Mouse (Mus musculus): ENCODE results near the gene Tbc1d2. TPM values are rescaled to one million over a fixed set of nuclear protein-coding genes. Genes with fewer than 3 reads are reported as not detected.
A peak's percentile ranks its signal among the peaks of the same experiment; 100 is the strongest.

Gene Tbc1d2
- polyA plus RNA-seq, 1 experiment: 3.3 TPM

DNA sequence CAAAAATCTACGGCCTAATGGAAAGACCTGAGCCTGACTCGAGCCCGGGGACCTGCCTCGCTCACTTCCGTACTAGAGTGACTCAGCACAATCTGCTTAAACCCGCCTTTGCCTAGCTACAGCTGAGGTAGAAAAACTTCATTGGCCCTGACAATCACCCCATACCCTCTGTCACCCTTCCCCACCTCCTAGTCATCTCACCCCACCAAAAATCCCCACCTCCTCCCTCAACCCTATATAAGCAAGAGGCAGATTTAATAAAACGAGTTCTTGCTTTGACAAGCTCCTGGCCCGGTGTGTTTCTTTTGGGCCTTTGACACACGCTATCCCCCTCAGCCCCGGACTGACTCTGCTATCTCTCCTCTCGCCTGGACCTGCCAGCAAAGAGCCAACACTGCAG, 18.6 kb upstream of the Tbc1d2 start:
- H3K4me3 ChIP-seq (ENCODE audit: insufficient read depth, low read length): no peak overlapping the region
- TF ChIP-seq POLR2A (IDR thresholded peaks at IDR 0.05; ENCODE audit: borderline replicate concordance, low read depth, low read length) (no peak), CTCF (IDR thresholded peaks at IDR 0.05; ENCODE audit: low read depth, low read length) (no peak)
- no peak overlapping the region for H3K27ac ChIP-seq (ENCODE audit: insufficient read depth, low read depth, low read length)
- H3K4me1 ChIP-seq (ENCODE audit: control insufficient read depth, insufficient read depth, low read length): peaks cover 7% of the 10 kb centered on the region

GRCm38 (mm10) chr4:46666420-46666819, 16.4 kb upstream of the Tbc1d2 start:
- Histone ChIP-seq H3K4me3 (ENCODE audit: insufficient read depth, low read length) (no peak overlapping the region), H3K4me1 (ENCODE audit: control insufficient read depth, insufficient read depth, low read length) (peaks cover 7% of the 10 kb centered on the region), H3K27ac (ENCODE audit: insufficient read depth, low read depth, low read length) (no peak overlapping the region)
- no peak for TF ChIP-seq CTCF (IDR thresholded peaks at IDR 0.05; ENCODE audit: low read depth, low read length)

GRCm38 (mm10) chr4:46665371-46665774, 15.4 kb upstream of the Tbc1d2 start:
- Histone ChIP-seq H3K4me3 (ENCODE audit: insufficient read depth, low read length) (no peak overlapping the region), H3K4me1 (ENCODE audit: control insufficient read depth, insufficient read depth, low read length) (peaks cover 2% of the 10 kb centered on the region)
- TF ChIP-seq CTCF (IDR thresholded peaks at IDR 0.05; ENCODE audit: low read depth, low read length) (peak; percentile 26; the same call in 1 of the 2 replicates), POLR2A (IDR thresholded peaks at IDR 0.05; ENCODE audit: borderline replicate concordance, low read depth, low read length) (no peak)

DNA sequence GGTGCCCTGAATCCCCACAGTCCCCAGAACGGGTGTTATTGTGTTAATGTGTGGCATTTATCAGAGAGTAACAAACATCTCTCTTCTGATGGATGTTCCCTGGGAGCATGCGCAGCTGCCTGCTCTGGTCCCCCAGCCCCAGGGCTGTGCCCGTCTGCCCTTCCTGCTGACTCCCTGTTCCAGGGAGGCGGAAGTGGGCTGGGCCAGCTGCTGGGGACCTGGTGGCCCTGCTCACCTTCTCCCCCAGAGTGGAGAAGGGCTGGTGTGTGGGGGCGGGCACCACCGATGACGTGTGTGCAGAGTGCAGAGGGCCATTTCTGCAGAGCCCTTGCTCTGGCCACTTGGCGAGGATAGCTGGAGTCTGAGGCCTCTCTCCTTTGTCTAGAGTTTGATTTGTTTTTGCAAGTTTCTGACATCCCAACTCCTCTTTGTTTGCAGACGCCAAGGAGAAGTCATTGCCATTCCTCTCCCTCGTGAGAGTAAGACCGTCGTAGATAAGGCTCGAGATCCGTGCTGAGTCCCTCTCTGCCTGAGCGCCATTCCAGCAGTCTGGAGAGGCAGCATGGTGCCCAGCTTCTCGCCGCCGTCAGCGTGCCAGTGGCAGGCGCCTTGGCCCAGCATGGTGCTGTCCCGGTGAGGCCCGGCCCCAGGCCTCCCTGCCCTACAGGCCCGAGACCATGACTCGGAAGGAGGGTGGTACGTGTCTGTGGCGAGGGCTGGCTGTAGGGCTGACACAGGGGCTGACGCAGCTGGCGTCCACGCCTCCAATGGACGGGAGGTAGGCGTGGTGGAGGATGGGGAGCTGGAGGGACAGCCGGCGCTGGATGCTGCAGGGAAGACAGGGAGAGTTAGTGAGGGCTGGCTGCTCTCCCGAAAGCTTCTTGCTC, 14.4 kb upstream of the Tbc1d2 start:
- no peak overlapping the region for H3K27ac ChIP-seq (ENCODE audit: insufficient read depth, low read depth, low read length)
- no peak overlapping the region for H3K4me3 ChIP-seq (ENCODE audit: insufficient read depth, low read length)
- no peak for TF ChIP-seq CTCF (IDR thresholded peaks at IDR 0.05; ENCODE audit: low read depth, low read length)
- TF ChIP-seq POLR2A (IDR thresholded peaks at IDR 0.05; ENCODE audit: borderline replicate concordance, low read depth, low read length): no peak
- no peaks in the 10 kb centered on the region for H3K4me1 ChIP-seq (ENCODE audit: control insufficient read depth, insufficient read depth, low read length)

More at GRCm38 (mm10) chr4:46665371-46665774, 15.4 kb upstream of the Tbc1d2 start:
- H3K27ac ChIP-seq (ENCODE audit: insufficient read depth, low read depth, low read length): no peak overlapping the region

GRCm38 (mm10) chr4:46661433-46661832, 11.4 kb upstream of the Tbc1d2 start:
- TF ChIP-seq POLR2A (IDR thresholded peaks at IDR 0.05; ENCODE audit: borderline replicate concordance, low read depth, low read length) (no peak), CTCF (IDR thresholded peaks at IDR 0.05; ENCODE audit: low read depth, low read length) (no peak)
- no peak overlapping the region for H3K4me3 ChIP-seq (ENCODE audit: insufficient read depth, low read length)
- H3K27ac ChIP-seq (ENCODE audit: insufficient read depth, low read depth, low read length): no peak overlapping the region
- H3K4me1 ChIP-seq (ENCODE audit: control insufficient read depth, insufficient read depth, low read length): no peaks in the 10 kb centered on the region

DNA sequence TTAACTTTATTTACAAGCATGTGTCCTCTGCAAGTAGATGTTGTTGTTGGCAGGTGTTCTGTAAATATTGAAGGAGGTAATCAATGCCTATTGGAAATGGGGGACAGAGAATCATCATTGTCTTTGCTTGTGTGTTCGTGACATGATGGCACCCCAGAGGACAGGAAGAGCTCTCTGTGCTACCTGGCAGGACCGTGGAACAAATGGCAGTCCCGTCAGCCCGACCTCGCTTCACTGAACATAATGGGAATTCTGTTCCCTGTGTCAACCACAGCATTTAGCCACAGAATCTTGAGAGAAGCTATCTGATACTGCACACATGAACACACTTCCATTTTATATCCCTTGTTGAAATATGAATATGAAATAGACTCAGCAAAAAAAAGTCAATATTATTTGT, 8.9 kb upstream of the Tbc1d2 start:
- TF ChIP-seq POLR2A (IDR thresholded peaks at IDR 0.05; ENCODE audit: borderline replicate concordance, low read depth, low read length) (no peak), CTCF (IDR thresholded peaks at IDR 0.05; ENCODE audit: low read depth, low read length) (no peak)
- H3K4me3 ChIP-seq (ENCODE audit: insufficient read depth, low read length): no peak overlapping the region
- H3K27ac ChIP-seq (ENCODE audit: insufficient read depth, low read depth, low read length): no peak overlapping the region
- H3K4me1 ChIP-seq (ENCODE audit: control insufficient read depth, insufficient read depth, low read length): no peaks in the 10 kb centered on the region

- no peak for TF ChIP-seq POLR2A (IDR thresholded peaks at IDR 0.05; ENCODE audit: borderline replicate concordance, low read depth, low read length)
- no peaks in the 10 kb centered on the region for H3K4me1 ChIP-seq (ENCODE audit: control insufficient read depth, insufficient read depth, low read length)
- no peak overlapping the region for H3K27ac ChIP-seq (ENCODE audit: insufficient read depth, low read depth, low read length)
- no peak overlapping the region for H3K4me3 ChIP-seq (ENCODE audit: insufficient read depth, low read length)
These were observed 7.1 kb upstream of the Tbc1d2 start for GRCm38 (mm10) chr4:46657116-46657515.

DNA sequence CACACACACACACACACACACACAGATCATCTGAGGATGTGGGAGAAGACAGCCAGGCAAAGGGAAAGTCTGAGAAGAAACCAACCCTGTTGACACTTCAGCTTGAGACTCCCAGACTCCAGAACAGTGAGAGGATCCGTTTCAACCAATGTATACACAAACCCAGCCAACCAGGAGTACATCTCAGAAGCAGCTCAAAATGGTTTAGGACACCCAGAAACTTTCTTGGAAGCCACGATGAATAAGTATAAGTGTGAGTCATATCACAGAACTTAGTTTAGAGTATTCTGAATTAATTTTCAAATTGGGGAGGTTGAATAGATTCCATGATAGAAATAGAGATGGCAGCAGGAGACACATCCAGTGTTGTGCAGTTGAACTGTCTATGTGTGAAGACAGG, 5.9 kb upstream of the Tbc1d2 start:
- H3K27ac ChIP-seq (ENCODE audit: insufficient read depth, low read depth, low read length): no peak overlapping the region

DNA sequence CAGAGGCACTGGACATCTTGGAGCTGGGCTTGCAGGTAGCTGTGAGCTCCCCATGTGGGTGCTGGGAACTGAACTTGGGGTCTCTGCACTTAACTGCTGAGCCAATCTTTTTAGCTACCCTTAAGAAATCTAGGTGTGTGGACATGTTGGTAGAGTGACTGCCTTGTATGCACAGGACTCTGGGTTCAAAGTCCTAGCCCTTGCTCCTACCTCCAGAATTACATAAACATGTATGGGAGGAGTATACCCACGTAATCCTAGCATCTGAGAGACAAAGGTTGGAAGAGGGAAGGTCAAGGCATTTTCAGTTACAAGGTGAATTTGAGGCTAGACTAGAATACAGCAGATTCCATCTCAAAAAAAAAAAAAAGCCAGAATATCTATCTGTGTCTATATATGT, 5.3 kb upstream of the Tbc1d2 start:
- peaks cover 4% of the 10 kb centered on the region; the same call in 1 of the 2 replicates for H3K4me1 ChIP-seq (ENCODE audit: control insufficient read depth, insufficient read depth, low read length)
- H3K4me3 ChIP-seq (ENCODE audit: insufficient read depth, low read length): no peak overlapping the region
- H3K27ac ChIP-seq (ENCODE audit: insufficient read depth, low read depth, low read length): no peak overlapping the region
- TF ChIP-seq CTCF (IDR thresholded peaks at IDR 0.05; ENCODE audit: low read depth, low read length) (no peak), POLR2A (IDR thresholded peaks at IDR 0.05; ENCODE audit: borderline replicate concordance, low read depth, low read length) (no peak)

More for the DNA sequence above, 5.9 kb upstream of the Tbc1d2 start:
- H3K4me1 ChIP-seq (ENCODE audit: control insufficient read depth, insufficient read depth, low read length): 0 out of 2 replicates have a peak, but pooled peaks cover under 1% of the 10 kb centered on the region
- TF ChIP-seq CTCF (IDR thresholded peaks at IDR 0.05; ENCODE audit: low read depth, low read length): no peak
- no peak for TF ChIP-seq POLR2A (IDR thresholded peaks at IDR 0.05; ENCODE audit: borderline replicate concordance, low read depth, low read length)
- no peak overlapping the region for H3K4me3 ChIP-seq (ENCODE audit: insufficient read depth, low read length)

- Histone ChIP-seq H3K4me3 (ENCODE audit: insufficient read depth, low read length) (peak overlapping the region; percentile 85), H3K4me1 (ENCODE audit: control insufficient read depth, insufficient read depth, low read length) (peaks cover 17% of the 10 kb centered on the region), H3K27ac (ENCODE audit: insufficient read depth, low read depth, low read length) (no peak overlapping the region)
- TF ChIP-seq POLR2A (IDR thresholded peaks at IDR 0.05; ENCODE audit: borderline replicate concordance, low read depth, low read length) (no peak), CTCF (IDR thresholded peaks at IDR 0.05; ENCODE audit: low read depth, low read length) (no peak)
These were observed 848 bp downstream of the Tbc1d2 start for GRCm38 (mm10) chr4:46649161-46649560.
